Mouse (Mus musculus): ENCODE measurements around the gene Eif3k.

Gene Eif3k

DNA sequence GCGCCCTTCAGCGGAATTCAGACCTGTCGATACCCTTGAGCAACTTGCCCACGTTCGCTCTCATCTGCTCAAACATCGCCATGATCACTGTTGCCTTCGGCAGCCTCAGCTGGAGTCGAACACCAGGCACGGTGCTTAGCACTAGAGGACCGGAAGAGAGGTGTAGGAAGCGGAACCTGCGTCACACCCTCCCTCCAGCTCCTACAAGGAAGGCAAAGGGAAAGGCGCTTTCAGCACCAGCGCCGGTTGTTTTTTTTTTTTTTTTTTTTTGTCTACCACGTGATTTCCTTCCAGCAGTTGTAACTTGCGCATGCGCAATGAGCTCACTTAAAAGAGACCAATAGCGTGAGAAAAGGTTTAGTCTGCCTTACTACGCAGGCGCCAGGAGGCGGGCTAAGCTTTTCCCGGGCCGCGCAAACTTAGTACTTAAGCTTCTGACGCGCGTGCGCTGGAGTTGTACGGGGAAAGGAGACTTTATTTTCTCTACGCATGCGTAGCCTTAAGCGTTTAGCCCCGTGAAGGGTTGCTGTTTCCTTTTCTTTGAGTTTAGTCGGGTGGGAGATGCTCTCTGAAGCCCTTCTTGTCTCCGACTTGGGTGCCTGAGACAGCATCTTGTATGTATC is at the start of gene Eif3k, which contains the start of gene Map4k1:
Eif3k (minus strand) TSS at position 214 of the 623 bp plus-strand sequence.
Map4k1 (plus strand) TSS at position 400 of the 623 bp plus-strand sequence.
- peak; percentile 100 for DNase-seq (ENCODE audit: low read depth, low spot score)

DNA sequence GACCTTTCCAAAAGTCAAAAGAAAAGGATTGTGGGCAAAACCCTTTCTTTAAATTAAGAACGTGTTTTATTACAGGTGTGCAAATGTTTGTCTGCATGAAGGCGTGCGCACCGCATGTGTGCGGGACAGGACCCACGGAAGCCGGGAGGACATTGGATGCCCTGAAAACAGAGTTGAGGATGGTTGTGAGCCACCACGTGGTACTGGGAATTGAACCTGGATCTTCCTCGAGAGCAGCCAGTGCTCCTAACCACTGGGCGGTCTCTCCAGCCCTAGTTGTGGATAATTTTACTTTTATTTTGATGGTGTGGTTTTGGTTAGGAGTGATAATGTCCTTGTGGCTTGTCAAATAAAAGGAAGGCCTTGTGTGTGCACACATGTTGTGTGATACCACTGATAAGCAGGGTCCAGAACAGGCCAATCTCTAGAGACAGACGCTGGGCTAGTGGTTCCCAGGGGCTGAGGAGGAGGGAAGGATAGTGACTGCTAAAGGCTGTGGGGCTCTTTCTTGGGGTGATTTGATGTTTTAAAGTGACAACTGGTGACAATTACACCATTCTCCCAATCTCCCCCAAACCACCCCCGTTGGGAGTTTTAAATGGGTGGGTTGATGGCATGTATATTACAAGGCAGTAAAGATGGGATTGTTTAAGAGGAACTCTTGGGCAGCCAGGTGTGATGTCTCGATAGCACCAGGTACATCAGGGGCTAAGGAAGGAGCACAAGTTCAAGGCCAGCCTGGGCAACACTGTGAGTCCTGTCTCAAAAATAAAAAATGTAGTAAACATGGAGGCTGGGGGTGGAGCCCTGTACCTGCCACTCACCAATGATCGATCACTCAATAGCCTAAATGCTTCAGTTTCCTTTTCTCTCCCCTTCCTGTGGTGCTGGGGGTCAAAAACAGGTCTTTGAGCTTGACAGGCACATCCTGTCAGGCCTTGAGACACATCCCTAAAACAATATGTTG is 48.3 kb upstream of the Eif3k start:
- no peak for DNase-seq (ENCODE audit: low read depth, low spot score)

DNA sequence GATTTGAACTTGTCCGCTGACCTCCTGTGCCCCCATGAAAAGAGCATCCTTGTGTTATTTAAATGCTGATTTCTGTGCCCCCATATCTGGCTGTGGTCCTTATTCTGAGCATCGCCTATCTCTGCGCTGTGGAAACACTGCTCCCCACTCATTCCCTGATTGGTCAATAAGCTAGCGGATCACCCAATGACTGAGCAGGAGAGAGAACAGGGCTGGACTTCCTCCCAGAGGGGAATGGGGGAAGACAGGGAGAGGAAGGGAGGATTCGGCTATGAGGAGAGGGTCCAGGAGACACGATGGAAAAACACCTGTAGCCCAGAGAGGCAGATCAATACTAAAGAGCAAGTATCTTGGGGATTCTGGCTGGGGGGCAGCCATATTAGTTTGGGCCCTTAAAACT is 47.1 kb upstream of the Eif3k start:
- peak; percentile 58 for DNase-seq (ENCODE audit: low read depth, low spot score)

DNA sequence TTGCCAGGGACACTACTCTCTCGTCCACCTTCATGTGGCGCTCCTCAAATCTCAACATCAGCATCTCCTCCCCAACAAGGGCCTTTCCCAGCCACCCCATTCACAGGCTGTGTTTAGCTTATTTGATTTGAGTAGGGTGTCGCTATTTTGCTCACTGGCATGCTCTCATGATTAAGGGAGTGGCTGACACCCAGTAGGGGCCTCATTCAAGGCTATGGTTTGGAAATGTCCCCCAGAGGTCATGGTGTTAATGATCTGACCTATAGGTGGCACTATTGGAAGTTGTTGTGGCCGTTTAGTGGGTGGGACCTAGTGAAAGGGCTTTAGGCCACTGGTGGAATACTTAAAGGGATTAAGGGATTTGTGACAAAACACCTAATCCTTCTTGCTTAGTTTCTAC is 45.1 kb upstream of the Eif3k start:
- peak; percentile 84 for DNase-seq (ENCODE audit: low read depth, low spot score)

DNA sequence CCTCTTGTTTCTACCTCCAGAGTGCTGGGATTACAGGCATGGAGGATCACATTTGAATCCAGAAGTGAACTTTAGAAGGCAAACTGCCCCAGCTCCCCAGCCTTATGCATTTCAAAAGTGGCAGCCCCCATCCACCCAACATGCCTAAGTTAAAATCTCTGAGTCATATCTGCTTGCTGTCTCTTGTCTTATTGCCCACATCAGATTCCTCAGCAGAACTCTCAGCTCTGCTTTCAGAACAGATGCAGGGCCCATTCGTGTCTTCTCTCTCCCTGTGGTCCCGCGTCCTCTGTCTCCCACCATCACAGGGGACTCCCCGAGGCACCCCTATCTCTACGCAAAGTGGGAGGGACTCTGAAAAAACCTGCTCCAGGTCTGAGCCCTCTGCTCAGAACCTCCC is 44.5 kb upstream of the Eif3k start:
- no peak for DNase-seq (ENCODE audit: low read depth, low spot score)

DNA sequence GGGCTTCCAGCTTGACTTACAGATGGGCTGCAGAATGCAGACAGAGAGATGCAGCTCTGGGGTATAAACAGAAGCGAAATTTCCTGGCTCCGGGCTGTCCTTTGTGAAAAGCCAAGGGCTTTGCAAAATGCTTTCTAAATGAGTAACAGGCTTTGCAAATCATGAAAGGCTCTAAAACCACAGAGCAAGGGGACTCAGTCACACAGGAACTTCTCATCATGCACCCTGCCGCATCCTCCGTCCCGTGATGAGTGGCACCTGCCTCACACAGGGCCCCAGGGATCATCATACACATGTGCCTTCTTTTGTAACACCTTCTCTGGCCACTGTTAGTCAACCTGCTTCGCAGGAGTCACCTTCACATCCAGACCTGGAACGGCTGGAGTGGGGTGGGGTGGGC is 43.9 kb upstream of the Eif3k start:
- DNase-seq (ENCODE audit: low read depth, low spot score): no peak

DNA sequence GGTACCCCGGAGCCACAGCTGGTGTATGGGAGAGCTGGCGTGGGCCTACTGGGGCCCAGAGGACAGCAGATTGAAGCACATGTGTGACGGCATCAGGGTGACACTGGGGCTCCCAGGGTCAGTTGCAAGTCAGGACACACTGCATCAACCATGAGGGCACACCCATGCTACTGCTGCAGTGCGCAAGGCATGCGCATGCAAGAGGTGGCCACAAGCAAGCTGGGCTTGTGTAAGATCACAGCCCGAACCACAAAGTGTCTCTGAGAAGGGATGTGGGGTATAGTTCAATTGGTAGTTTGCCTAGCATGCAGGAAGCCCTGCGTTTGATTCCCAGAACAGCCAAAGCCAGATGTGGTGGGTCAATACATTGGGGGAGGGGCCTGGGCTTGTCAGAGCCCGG is 41.9 kb upstream of the Eif3k start:
- DNase-seq (ENCODE audit: low read depth, low spot score): no peak

DNA sequence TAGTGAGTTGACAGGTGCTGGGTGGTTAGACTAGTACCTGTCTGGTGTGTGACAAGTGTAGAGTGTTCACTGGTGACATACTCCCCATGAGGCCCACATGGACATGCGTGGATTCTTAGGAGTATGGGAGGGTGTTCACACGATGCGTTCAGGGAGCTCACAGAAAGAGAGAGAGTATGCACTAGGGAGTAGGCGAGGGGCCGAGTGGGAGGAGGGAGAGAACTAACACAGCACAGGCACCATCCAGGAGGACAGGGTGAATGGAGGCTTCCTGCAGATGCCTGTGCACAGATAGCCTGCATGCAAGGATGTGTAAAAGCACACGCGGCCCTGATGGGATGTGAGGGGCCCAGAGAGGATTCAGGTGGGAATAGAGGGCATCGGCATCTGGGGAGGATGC is 40.8 kb upstream of the Eif3k start:
- no peak for DNase-seq (ENCODE audit: low read depth, low spot score)

DNA sequence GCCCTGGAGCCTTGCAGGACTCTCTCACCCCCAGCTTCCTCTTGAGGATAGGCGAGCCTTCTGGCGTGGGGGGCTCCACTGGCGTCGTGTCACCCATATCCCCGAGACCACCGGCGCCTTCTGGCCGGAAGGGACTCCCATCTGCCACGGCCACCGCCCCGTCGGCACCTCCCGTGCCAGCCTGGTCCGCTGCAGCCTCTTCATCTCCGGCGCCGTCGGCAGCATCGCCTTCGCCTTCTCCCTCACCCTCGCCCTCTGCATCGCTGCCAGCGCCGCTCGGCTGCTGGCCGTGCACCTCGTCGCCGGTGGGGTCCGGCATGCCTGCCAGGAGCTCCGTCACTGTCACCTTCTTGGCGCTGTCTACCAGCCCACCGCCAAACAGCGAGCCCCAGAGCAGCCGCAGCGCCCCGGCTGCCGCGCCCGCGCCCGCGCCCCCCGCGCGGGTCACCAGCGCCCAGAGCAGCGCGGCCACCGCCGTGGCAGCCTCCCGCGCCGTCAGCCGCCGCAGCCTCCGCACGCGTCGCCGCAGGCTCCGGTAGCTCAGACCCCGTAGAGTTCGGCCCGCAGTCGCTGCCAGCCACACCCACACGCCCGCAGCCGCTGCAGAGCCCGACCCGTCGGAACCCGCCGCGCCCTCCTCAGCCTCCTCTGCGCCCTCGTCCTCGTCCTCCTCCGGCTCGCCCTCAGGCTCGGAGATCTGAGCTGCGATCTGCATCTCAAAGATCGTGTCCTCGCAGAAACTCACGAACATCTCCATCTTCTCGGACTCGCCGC is 38.0 kb upstream of the Eif3k start:
- peak; percentile 44 for DNase-seq (ENCODE audit: low read depth, low spot score)

DNA sequence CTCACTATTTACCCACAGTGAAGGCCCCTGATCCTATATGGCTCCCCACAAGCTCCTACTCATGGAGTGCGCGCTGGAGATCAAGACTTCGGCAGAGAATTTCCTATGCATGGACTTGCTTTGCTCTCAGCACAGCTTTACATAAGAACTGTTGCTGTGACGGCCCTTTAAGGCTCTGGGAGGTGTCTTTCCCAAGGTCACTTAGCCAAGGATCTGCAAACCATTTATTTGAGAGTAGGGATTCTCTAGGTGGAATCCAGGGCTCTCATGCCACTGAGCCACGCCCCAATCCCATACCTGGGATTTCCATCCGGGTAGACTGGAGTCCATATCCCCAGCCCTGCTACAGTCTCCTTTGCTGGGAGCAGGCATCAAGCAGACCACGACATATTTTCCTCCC is 35.6 kb upstream of the Eif3k start:
- peak; percentile 62 for DNase-seq (ENCODE audit: low read depth, low spot score)

DNA sequence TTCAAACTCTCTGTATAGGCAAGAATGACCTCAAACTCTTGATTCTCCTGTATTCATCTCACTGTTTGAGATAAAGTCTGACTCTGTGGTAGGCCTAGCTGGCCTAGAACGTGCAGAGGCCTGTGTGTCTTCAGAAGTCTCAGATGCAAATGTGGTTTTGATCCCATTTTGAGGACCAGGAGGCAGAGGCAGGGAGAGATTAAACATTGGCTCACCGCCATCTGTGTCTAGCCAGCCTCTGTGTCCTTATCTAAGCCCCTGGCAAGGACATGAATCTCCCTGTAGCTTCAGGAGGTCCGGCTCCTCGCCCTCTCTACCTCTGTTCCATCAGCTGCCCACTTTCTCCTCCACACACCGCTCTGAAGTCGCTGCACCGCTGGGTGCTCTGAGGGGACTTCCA is 34.8 kb upstream of the Eif3k start:
- no peak for DNase-seq (ENCODE audit: low read depth, low spot score)

DNA sequence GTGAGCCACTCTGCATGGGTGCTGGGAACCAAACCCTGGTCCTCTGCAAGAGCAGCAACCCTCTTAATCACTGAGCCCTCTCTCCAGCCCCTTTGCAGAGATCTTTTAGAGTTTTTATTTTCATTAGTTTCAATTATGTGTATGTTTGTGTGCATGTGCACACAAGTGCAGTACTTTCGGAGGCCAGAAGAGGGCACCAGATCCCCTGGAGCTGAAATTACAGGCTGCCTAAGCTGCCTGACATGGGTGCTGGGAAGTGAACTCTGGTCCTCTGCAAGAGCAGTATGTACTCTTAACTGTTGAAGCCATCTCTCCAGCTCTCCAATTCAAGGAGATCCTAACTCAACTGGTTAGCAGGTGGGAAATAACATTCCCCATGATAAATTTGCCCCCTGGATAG is 33.3 kb upstream of the Eif3k start:
- peak; percentile 42 for DNase-seq (ENCODE audit: low read depth, low spot score)

DNA sequence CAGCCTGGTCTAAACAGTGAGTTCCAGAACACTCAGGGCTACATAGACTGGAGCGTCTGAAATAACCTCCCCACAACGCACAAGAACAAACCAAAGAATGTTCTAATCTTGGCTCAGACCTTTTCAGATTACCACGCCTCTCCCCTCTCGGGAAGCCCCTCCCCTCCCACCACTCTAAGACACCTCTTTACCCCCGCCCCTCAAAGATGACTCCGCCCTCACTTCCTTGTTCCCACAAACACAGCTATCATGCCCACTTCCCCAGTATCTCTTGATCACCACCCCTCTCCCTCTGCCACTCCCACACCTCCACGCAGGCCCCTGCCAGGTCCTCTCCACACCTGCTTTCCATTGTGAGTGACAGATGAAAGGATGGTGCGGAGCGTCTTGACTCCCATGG is 27.1 kb upstream of the Eif3k start:
- peak; percentile 39 for DNase-seq (ENCODE audit: low read depth, low spot score)

DNA sequence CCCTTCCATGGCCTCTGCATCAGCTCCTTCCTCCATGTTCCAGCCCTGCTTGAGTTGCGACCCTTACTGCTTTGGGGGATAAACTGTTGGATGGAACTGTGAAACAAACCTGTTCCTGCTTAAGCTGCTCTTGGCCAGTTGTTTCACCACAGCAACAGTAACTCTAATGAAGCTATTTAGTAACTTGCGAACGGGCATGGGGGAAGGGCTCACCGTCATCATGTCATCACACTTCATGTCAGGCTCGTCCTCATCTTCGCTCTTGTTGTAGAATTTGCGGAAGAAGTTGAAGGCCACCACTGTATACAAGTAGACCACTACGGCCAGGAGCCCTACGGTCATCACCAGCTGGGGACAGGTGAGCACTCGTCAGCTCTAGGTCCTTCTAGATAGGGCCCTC is 26.5 kb upstream of the Eif3k start:
- no peak for DNase-seq (ENCODE audit: low read depth, low spot score)

DNA sequence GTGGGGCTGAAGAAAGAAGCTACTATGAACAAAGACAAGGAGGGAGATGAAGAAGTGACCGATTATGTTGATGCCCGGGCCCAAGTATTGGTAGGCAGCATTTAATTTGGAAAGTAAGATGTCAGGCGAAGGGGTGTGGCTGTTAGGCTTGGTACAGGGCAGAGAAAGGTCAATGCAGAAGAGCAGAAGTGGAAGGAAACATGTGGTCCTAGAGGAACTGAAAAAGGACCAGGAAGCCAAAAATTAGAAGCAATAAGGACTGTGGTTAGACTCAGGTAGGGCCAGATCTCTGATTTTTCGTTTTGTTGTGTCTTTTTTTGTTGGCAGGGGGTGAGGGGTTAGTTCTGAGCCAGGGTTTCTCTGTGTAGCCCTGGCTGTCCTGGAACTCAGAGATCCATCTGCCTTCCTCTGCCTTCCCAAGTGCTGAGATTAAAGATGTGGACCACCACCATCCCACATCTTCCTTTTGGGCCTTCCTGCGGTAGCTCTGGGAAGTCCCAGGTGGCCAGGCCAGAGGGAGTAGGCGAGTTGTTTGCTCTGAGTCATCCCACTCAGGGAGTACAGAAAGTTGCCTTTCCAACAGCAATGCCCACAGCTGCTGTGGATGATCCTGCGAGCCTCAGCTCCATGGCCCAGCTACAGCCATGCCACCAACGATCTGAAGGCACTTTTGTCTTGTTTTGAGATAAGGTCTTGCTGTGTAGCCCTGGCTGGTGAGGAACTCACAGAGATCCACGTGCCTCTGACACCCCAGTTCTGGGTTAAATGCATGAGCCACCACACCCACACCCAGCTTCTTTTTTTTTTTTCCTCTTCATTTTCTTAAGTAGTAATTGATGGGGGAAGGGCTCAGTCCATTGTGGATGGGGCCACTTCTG is 25.8 kb upstream of the Eif3k start:
- no peak for DNase-seq (ENCODE audit: low read depth, low spot score)

DNA sequence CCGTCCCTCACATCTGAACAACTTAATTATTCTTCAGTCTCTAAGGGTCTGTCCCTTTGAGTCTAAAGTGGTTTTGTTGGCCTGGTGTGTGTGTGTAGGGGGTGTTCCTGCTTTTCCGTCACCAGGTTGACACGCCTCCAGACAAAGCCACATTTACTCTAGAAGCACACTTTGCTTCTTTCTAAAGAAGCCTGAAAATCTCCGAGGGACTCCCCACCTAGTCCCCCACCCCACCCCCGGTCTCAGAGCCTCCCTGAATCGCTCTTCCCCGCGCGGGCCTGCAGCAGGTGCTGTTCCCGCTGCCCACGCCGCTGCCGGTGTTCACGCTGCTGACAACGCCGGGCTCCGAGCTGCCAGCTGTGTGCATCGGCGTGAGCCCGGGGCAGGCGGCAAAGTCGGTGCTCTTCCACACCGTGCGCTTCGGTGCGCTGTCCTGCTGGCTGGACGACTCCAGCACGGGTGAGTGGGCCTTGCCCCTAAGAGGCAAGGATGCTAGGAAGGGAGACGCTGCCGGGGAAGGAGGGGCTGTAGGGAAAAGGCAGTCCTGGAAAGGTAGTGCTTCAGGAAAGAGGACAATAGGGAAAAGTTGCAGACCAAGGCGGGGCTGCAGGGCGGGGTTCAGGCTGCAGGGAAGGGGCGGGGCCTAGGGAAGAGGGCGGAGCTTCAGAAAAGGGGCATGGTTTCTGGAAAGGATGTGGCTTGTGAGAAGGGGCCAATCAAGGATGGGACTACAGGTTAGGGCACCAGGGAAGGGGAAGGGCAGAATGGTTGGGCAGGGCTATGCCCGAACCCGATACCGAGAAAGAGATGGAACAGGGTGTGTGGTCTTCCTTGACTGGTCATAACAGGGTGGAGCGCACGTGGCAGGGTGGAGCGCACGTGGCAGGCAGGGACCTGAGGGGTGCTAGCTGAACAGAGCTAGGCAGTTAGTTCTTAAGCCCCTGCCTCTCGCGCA is 19.3 kb upstream of the Eif3k start:
- peak; percentile 84 for DNase-seq (ENCODE audit: low read depth, low spot score)

DNA sequence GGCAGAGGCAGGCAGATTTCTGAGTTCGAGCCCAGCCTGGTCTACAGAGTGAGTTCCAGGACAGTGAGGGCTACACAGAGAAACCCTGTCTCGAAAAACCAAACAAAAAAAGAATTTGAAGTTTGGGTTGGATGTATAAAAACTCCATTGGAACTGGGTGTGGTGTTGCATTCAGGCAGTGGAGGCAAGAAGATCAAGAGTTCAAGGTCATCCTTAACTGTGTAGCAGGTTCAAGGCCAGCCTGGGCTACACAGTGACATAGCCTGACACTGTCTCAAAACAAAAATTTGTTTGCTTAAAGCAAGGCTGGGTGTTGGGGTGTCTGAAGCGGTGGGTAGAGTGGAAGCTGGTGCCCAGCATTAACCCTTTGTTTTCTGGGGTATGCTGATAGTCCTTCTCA is 11.7 kb upstream of the Eif3k start:
- DNase-seq (ENCODE audit: low read depth, low spot score): peak; percentile 58

DNA sequence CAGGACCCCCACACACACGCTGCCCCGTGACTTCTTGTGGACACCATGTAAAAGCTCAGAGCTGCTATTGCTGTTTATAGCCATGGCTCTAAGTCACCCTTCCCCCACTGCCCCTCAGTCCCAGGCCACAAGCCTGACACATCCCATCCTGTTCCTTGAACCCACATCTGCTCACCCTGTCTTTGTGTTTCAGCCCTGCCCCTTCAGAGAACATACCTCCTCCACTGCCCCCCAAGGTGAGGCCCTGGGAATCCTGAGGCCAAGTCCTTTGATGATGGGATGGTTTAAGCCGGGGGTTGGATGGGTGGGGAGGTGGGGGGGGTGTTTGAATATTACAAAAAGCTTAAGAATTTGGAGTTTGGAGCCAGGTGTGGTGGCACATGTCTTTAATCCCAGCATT is 11.3 kb upstream of the Eif3k start:
- peak; percentile 55 for DNase-seq (ENCODE audit: low read depth, low spot score)

DNA sequence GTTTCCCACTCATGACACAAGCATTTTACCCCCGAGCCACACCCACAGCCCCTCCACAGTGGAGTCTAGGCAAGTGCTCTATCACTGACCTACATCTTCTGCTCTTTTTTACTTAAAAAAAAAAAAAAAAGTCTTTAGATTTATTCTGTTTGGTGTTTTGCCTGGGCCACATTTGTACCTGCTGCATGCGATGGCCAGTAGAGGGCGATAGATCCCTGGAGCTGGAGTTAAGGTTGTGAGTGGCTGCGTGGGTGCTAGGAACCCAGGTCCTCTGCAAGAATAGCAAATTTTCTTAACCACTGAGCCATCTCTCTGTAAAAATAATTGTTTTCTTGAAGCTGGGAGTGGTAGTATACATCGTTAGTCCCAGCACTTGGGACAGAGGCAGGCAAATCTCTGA is 10.0 kb upstream of the Eif3k start:
- DNase-seq (ENCODE audit: low read depth, low spot score): peak; percentile 76

DNA sequence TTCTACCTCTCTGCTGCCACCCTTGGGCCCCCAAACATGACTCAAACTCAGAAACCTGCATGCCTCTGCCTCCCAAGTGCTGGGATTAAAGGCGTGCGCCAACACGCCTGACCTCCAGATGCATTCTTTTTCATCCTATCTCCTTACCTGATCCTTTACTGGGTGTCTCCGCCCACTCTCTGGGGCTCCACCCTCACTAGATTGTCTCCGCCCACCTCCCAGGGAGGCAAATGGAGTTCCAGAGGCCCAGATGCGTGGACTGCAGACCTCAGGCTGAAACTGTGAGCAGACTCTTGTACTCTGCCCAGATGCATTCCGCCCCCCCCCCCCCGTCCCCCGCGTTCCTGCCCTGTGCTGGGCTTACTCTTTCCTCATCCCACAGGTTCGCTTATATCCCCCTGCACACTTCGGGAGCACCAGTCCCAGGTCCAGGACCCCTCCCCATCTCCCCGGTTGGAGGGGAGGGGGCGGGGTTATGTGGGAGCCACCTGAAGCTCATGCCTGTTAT is 9.2 kb upstream of the Eif3k start:
- peak; percentile 85 for DNase-seq (ENCODE audit: low read depth, low spot score)

Measured in ES-CJ7 (cell line).